15 mouse cellular contexts compared by ENCODE assay signal in genomic region chr14:9509678-9510077, GRCm38 (mm10).
"Had no signal": no experiment of that assay in that cellular context is flagged by ENCODE, and none has a peak within 500 bp of the region (broad histone marks: within the 10 kb centered on the region; RNA-seq: fewer than 3 reads in every experiment).

No protein-coding gene starts in this region.

- ATAC-seq: liver, embryonic 12.5 days; midbrain, embryonic 13.5 days; midbrain, embryonic 16.5 days had no signal

- DNase-seq: kidney, adult 11 months; kidney, adult 8-10 months; kidney, postnatal 10 days; kidney, postnatal 36 days; layer of hippocampus, postnatal 36 days; liver; lung, adult 18-20 months; lung, postnatal 10 days; lung, postnatal 36 days; retina, postnatal 1 day; thymus, adult 18-20 months; thymus, postnatal 36 days had no signal
